Mouse (Mus musculus): ENCODE measurements around the gene Pygl.

- TF ChIP-seq CTCF (IDR thresholded peaks at IDR 0.05; ENCODE audit: low read depth, low read length) (no peak), POLR2A (IDR thresholded peaks at IDR 0.05; ENCODE audit: insufficient read depth, low read length) (no peak)
These were observed 8.0 kb downstream of the Pygl start for GRCm38 (mm10) chr12:70223331-70223730.
